Mouse (Mus musculus) kidney, adult 2 months (tissue): ENCODE data around the gene Prdm16.

ENCODE experiments used
- CTCF ChIP-seq: fragments of 200-500 bp; conservative IDR thresholded peaks from 2 replicates; pipeline ENCODE4 v1.5.1; 2011; ENCODE audit warnings: low read depth, mild to moderate bottlenecking, control low read depth, low read length, moderate library complexity, mixed read lengths; ENCODE audit not compliant: insufficient read depth, insufficient read length
- POLR2A ChIP-seq: fragments of 200-500 bp; IDR thresholded peaks from one replicate; pipeline ENCODE4 v1.6.1; 2011; ENCODE audit warnings: low read depth, low read length, control low read depth

DNA sequence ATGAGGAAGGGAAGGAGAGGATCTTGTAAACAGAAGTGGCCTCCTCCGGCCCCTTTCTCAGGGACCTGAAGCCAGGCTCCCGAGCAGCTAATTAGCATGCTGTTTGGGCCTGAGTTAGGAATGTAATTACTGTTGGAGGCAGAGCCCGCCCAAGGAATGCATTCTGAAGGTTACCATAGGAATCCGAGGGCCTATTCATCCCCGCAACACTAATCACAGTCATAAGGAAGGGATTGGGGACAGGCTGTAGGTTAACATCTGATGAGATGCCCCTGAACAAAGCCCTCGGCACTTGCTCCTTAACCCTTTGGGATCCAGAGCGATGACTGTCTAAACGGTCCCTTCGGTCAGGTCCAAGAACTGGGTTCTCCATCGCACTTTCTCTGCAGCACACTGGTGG is 36.7 kb downstream of the Prdm16 start:
- no peak for TF ChIP-seq CTCF
- TF ChIP-seq POLR2A = no peak
